Mouse (Mus musculus): Measurements from ENCODE around the gene Xlr3a.

- no peak for TF ChIP-seq POLR2A (IDR thresholded peaks at IDR 0.05; ENCODE audit: borderline replicate concordance, insufficient read depth, low read length)
- TF ChIP-seq CTCF (IDR thresholded peaks at IDR 0.05; ENCODE audit: borderline replicate concordance, insufficient read depth, low read depth, low read length), result no peak
Measured at GRCm38 (mm10) chrX:73062323-73062722, 34.6 kb downstream of the Xlr3a start.
